Mouse (Mus musculus) small intestine, adult 2 months (tissue): ENCODE data around the gene Ppil3. TPM values are rescaled to one million over a fixed set of nuclear protein-coding genes. Genes with fewer than 3 reads are reported as not detected.

Experiments used
- H3K27ac ChIP-seq: fragments of 200-500 bp; 2 replicates; pipeline ENCODE4 v1.5.1; 2012; ENCODE audit warnings: low read depth, low read length, control low read depth, inconsistent platforms; ENCODE audit not compliant: insufficient read depth
- H3K27me3 ChIP-seq: fragments of 200-500 bp; 2 replicates; pipeline ENCODE4 v1.6.1; 2012; ENCODE audit warnings: mild to moderate bottlenecking, moderate library complexity, low read length, inconsistent platforms; ENCODE audit not compliant: control insufficient read depth, insufficient read depth
- H3K36me3 ChIP-seq: fragments of 200-500 bp; 2 replicates; pipeline ENCODE4 v1.6.1; 2012; ENCODE audit warnings: mild to moderate bottlenecking, low read length, control low read depth, inconsistent platforms; ENCODE audit not compliant: control insufficient read depth, insufficient read depth
- H3K4me1 ChIP-seq: fragments of 200-500 bp; 2 replicates; pipeline ENCODE4 v1.6.1; 2012; ENCODE audit warnings: low read length, inconsistent platforms, mixed read lengths; ENCODE audit not compliant: control insufficient read depth, insufficient read depth, insufficient read length
- H3K4me3 ChIP-seq: fragments of 200-500 bp; 2 replicates; pipeline ENCODE4 v1.5.1; 2012; ENCODE audit warnings: low read depth, mild to moderate bottlenecking, control low read depth, inconsistent platforms, low read length, moderate library complexity
- CTCF ChIP-seq: fragments of 200-500 bp; IDR thresholded peaks from 2 replicates; pipeline ENCODE4 v1.5.1; 2012; ENCODE audit warnings: low read depth, mild to moderate bottlenecking, control low read depth, inconsistent platforms, low read length, moderate library complexity, mixed read lengths; ENCODE audit not compliant: insufficient replicate concordance, insufficient read length; ENCODE audit errors: extremely low read depth
- POLR2A ChIP-seq: fragments of 200-500 bp; IDR thresholded peaks from 2 replicates; pipeline ENCODE4 v1.6.1; 2012; ENCODE audit warnings: low read depth, mild to moderate bottlenecking, control low read depth, inconsistent platforms, low read length, moderate library complexity
- WGBS: fragments of 180-500 bp; shearing (Covaris S2); methylation state at CpG from one replicate; pipeline ENCODE4 v1.1.7; 2018; 5-methylcytosine and 5-hydroxymethylcytosine counted together
- polyA plus RNA-seq: library from polyadenylated mRNA; depleted of rRNA; stranded (reverse); fragments of >200 nt; gene quantifications from 2 replicates; pipeline ENCODE4 v1.2.3, GENCODE M21; 2012

Gene Ppil3
- polyA plus RNA-seq, 1 experiment: 6.2 TPM

DNA sequence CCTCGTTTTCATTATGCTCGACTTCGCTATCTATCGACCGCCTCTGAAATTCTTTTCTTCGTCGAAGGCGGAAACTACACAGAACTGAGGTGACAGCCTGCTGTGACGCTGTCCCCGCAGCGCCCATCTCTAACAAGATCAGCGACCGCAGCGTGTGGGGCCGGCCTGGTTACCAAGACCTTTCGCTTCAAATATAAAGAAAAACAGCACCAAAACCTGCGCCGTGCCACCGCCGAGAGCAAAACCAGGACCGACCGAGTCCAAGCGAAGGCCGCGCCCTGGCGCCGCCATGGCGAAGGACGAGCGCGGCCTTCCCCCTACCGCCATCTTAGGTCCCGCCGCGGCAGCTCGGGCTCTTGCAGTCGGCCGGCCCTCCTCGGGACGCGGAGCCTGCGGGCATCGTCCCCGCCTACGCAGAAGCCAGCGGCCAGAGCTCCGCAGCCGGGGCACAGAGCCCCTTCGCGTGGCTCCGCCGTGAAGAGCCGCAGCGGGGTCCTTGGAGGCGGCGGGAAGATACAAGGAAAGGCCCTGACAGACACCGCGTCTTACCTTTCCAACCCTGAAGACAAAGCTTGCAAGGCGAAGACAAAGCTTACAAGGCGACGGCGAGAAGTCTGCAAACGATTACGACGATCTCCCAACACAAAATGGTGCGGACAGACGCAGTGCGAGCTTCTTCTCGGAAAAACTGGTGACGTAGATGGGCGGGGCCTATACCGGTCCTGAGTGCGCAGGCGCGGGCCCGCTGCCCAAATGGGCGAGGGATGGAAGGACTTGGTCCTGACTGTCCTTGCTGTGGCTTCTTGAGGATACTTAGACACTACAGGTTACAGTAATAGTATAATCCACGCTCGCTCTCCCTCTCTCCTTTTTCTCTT is 21.7 kb downstream of the Ppil3 start, which contains the start of gene Clk1:
Gene Clk1 (minus strand): TSS at position 696 of the 878 bp plus-strand sequence.
- Histone ChIP-seq H3K27me3 (no peaks in the 10 kb centered on the region), H3K4me3 (peak within 1 kb of the TSS; percentile 96), H3K36me3 (peaks cover 27% of the 10 kb centered on the region), H3K4me1 (peaks cover 3% of the 10 kb centered on the region; the same call in 1 of the 2 replicates), H3K27ac (peak within 1 kb of the TSS; percentile 100)
- WGBS: under 1% methylated on average over 79 of the region's 79 CpGs
- TF ChIP-seq CTCF (no peak; the same call in 1 of the 2 replicates), POLR2A (peak; percentile 98)

DNA sequence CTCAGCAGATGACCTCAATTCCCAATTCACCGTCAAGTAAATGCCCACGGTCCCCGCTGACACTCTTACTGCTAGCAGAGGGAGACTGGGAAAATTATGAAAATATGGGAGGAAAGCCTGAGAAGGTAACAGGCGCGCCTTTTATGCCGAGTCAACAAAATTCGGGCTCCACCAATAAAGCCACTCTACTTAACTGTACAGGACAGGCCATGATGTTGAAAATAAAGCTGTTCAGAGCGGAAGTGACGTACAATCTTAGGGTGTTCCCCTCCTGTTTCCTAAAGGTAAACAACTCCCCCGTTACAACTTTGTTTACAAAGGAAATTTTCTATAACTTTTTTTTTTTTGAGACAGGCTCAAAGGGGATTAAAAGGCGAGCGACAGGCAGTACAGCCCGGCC is 22.4 kb downstream of the Ppil3 start:
- 1% methylated on average over 13 of the region's 13 CpGs for WGBS
- peak overlapping the region; percentile 100 for H3K27ac ChIP-seq
- H3K36me3 ChIP-seq: peaks cover 34% of the 10 kb centered on the region
- peaks cover 3% of the 10 kb centered on the region; the same call in 1 of the 2 replicates for H3K4me1 ChIP-seq
- no peaks in the 10 kb centered on the region for H3K27me3 ChIP-seq
- TF ChIP-seq POLR2A (no peak), CTCF (no peak)
- peak overlapping the region; percentile 96 for H3K4me3 ChIP-seq

GRCm38 (mm10) chr1:58420961-58421360 is 24.3 kb downstream of the Ppil3 start:
- peaks cover 3% of the 10 kb centered on the region; the same call in 1 of the 2 replicates for H3K4me1 ChIP-seq
- peaks cover 52% of the 10 kb centered on the region for H3K36me3 ChIP-seq
- no peak overlapping the region for H3K27ac ChIP-seq
- WGBS: 4% methylated on average over 7 of the region's 7 CpGs
- H3K27me3 ChIP-seq: no peaks in the 10 kb centered on the region
- H3K4me3 ChIP-seq: no peak overlapping the region
- TF ChIP-seq CTCF: no peak
- no peak for TF ChIP-seq POLR2A

GRCm38 (mm10) chr1:58420032-58420431 is 25.3 kb downstream of the Ppil3 start:
- Histone ChIP-seq H3K4me1 (peaks cover 3% of the 10 kb centered on the region; the same call in 1 of the 2 replicates), H3K36me3 (peaks cover 59% of the 10 kb centered on the region), H3K4me3 (no peak overlapping the region), H3K27me3 (no peaks in the 10 kb centered on the region), H3K27ac (no peak overlapping the region)
- TF ChIP-seq CTCF: no peak
- no peak for TF ChIP-seq POLR2A
- WGBS: 64% methylated on average over 10 of the region's 10 CpGs

GRCm38 (mm10) chr1:58416048-58416447 is 29.2 kb downstream of the Ppil3 start:
- H3K4me3 ChIP-seq: no peak overlapping the region
- H3K27ac ChIP-seq: no peak overlapping the region
- no peaks in the 10 kb centered on the region for H3K4me1 ChIP-seq
- H3K36me3 ChIP-seq: peaks cover 82% of the 10 kb centered on the region
- WGBS: 69% methylated on average over 2 of the region's 2 CpGs
- TF ChIP-seq POLR2A (no peak), CTCF (no peak)
- H3K27me3 ChIP-seq: no peaks in the 10 kb centered on the region

GRCm38 (mm10) chr1:58415442-58415841 is 29.8 kb downstream of the Ppil3 start:
- Histone ChIP-seq H3K27me3 (no peaks in the 10 kb centered on the region), H3K36me3 (peaks cover 84% of the 10 kb centered on the region), H3K27ac (no peak overlapping the region), H3K4me1 (no peaks in the 10 kb centered on the region), H3K4me3 (no peak overlapping the region)
- no peak for TF ChIP-seq CTCF
- no peak for TF ChIP-seq POLR2A
- WGBS: 11% methylated on average over 1 of the region's 1 CpGs

GRCm38 (mm10) chr1:58410776-58411175 is 34.5 kb downstream of the Ppil3 start:
- Histone ChIP-seq H3K36me3 (peaks cover 60% of the 10 kb centered on the region), H3K4me3 (no peak overlapping the region), H3K27me3 (no peaks in the 10 kb centered on the region), H3K4me1 (no peaks in the 10 kb centered on the region), H3K27ac (no peak overlapping the region)
- no peak for TF ChIP-seq POLR2A
- TF ChIP-seq CTCF: no peak
- WGBS: 83% methylated on average over 7 of the region's 7 CpGs
